Mouse (Mus musculus): Measurements from ENCODE around the gene Olfr1359. TPM values are rescaled to one million over a fixed set of nuclear protein-coding genes. Genes with fewer than 3 reads are reported as not detected.

Gene Olfr1359
- polyA plus RNA-seq, 1 experiment from 2014 or later: not detected

Small RNAs within 50 kb of the gene (microRNA-seq; reads per million reads assigned to microRNA genes)
- not detected for gene Gm44357
- not detected for gene Gm44367
- not detected for gene Gm44454

Other genes starting within 250 kb of the Olfr1359 start
- gene Zscan26, start 244.4 kb upstream of the Olfr1359 start, polyA plus RNA-seq (2015; fragmentation: Nextera tagmentation; extraction: Ambion mirVana): 17.6 and 20.6 TPM in 2 replicates
- 2.5 and 3.2 TPM in 2 replicates for gene Nkapl, start 229.6 kb upstream of the Olfr1359 start, polyA plus RNA-seq (2015; fragmentation: Nextera tagmentation; extraction: Ambion mirVana)
- 10.8 and 11.3 TPM in 2 replicates for gene Zkscan4, start 219.2 kb upstream of the Olfr1359 start, polyA plus RNA-seq (2015; fragmentation: Nextera tagmentation; extraction: Ambion mirVana)
- not detected in 2 replicates for gene Gm10065, start 218.7 kb upstream of the Olfr1359 start, polyA plus RNA-seq (2015; fragmentation: Nextera tagmentation; extraction: Ambion mirVana)
- 0.64 and 2.0 TPM in 2 replicates for gene AK157302, start 202.9 kb upstream of the Olfr1359 start, polyA plus RNA-seq (2015; fragmentation: Nextera tagmentation; extraction: Ambion mirVana)
- gene Gm11273, start 196.7 kb upstream of the Olfr1359 start, polyA plus RNA-seq (2015; fragmentation: Nextera tagmentation; extraction: Ambion mirVana): 6.5 and 23.7 TPM in 2 replicates
- 4.3 and 4.4 TPM in 2 replicates for gene Zkscan8, start 167.0 kb upstream of the Olfr1359 start, polyA plus RNA-seq (2015; fragmentation: Nextera tagmentation; extraction: Ambion mirVana)
- 0.11 and 0.13 TPM in 2 replicates for gene Olfr1366, start 155.3 kb upstream of the Olfr1359 start, polyA plus RNA-seq (2015; fragmentation: Nextera tagmentation; extraction: Ambion mirVana)
- gene Olfr1535, start 138.2 kb upstream of the Olfr1359 start, polyA plus RNA-seq (2015; fragmentation: Nextera tagmentation; extraction: Ambion mirVana): 0.05 and 0.09 TPM in 2 replicates
- gene Olfr1364, start 116.4 kb upstream of the Olfr1359 start, polyA plus RNA-seq (2015; fragmentation: Nextera tagmentation; extraction: Ambion mirVana): not detected in 2 replicates
- gene Olfr1362, start 84.1 kb upstream of the Olfr1359 start, polyA plus RNA-seq (2015; fragmentation: Nextera tagmentation; extraction: Ambion mirVana): not detected in 2 replicates
- 0.05 TPM in 1 of 2 replicates, not detected in the other for gene Olfr11, start 55.6 kb upstream of the Olfr1359 start, polyA plus RNA-seq (2015; fragmentation: Nextera tagmentation; extraction: Ambion mirVana)
- gene Olfr1361, start 34.7 kb upstream of the Olfr1359 start, polyA plus RNA-seq (2015; fragmentation: Nextera tagmentation; extraction: Ambion mirVana): not detected in 2 replicates
- gene Olfr1360, start 20.7 kb upstream of the Olfr1359 start, polyA plus RNA-seq (2015; fragmentation: Nextera tagmentation; extraction: Ambion mirVana): not detected in 2 replicates
- not detected in 2 replicates for gene Hist1h2bl, start 18.0 kb downstream of the Olfr1359 start, polyA plus RNA-seq (2015; fragmentation: Nextera tagmentation; extraction: Ambion mirVana)
- gene Hist1h2ai, start 18.3 kb downstream of the Olfr1359 start, polyA plus RNA-seq (2015; fragmentation: Nextera tagmentation; extraction: Ambion mirVana): 5.1 and 6.5 TPM in 2 replicates
- gene Hist1h3h, start 19.5 kb downstream of the Olfr1359 start, polyA plus RNA-seq (2015; fragmentation: Nextera tagmentation; extraction: Ambion mirVana): 0.98 TPM in 1 of 2 replicates, not detected in the other
- gene Hist1h2bm, start 23.9 kb downstream of the Olfr1359 start, polyA plus RNA-seq (2015; fragmentation: Nextera tagmentation; extraction: Ambion mirVana): 0.50 and 1.2 TPM in 2 replicates
- 0.35 and 0.55 TPM in 2 replicates for gene Hist1h4j, start 37.0 kb downstream of the Olfr1359 start, polyA plus RNA-seq (2015; fragmentation: Nextera tagmentation; extraction: Ambion mirVana)
- not detected in 2 replicates for gene Hist1h4k, start 52.4 kb downstream of the Olfr1359 start, polyA plus RNA-seq (2015; fragmentation: Nextera tagmentation; extraction: Ambion mirVana)
- gene Hist1h2ak, start 55.7 kb downstream of the Olfr1359 start, polyA plus RNA-seq (2015; fragmentation: Nextera tagmentation; extraction: Ambion mirVana): 3.3 and 4.8 TPM in 2 replicates
- not detected in 2 replicates for gene Hist1h2bn, start 56.0 kb downstream of the Olfr1359 start, polyA plus RNA-seq (2015; fragmentation: Nextera tagmentation; extraction: Ambion mirVana)
- 2.7 and 3.1 TPM in 2 replicates for gene Hist1h1b, start 82.5 kb downstream of the Olfr1359 start, polyA plus RNA-seq (2015; fragmentation: Nextera tagmentation; extraction: Ambion mirVana)
- 19.4 and 19.7 TPM in 2 replicates for gene Hist1h3i, start 85.3 kb downstream of the Olfr1359 start, polyA plus RNA-seq (2015; fragmentation: Nextera tagmentation; extraction: Ambion mirVana)
- 1.2 TPM in 1 of 2 replicates, not detected in the other for gene Hist1h2an, start 89.1 kb downstream of the Olfr1359 start, polyA plus RNA-seq (2015; fragmentation: Nextera tagmentation; extraction: Ambion mirVana)
- not detected in 2 replicates for gene Hist1h2bp, start 89.3 kb downstream of the Olfr1359 start, polyA plus RNA-seq (2015; fragmentation: Nextera tagmentation; extraction: Ambion mirVana)
- 4.0 and 4.4 TPM in 2 replicates for gene Hist1h2bq, start 112.1 kb downstream of the Olfr1359 start, polyA plus RNA-seq (2015; fragmentation: Nextera tagmentation; extraction: Ambion mirVana)
- gene Hist1h2ao, start 112.4 kb downstream of the Olfr1359 start, polyA plus RNA-seq (2015; fragmentation: Nextera tagmentation; extraction: Ambion mirVana): not detected in 2 replicates
- gene Hist1h4m, start 113.6 kb downstream of the Olfr1359 start, polyA plus RNA-seq (2015; fragmentation: Nextera tagmentation; extraction: Ambion mirVana): not detected in 2 replicates
- gene Hist1h4n, start 134.1 kb downstream of the Olfr1359 start, polyA plus RNA-seq (2015; fragmentation: Nextera tagmentation; extraction: Ambion mirVana): 2.9 and 4.2 TPM in 2 replicates
- 530 and 568 TPM in 2 replicates for gene Hist1h2ap, start 135.4 kb downstream of the Olfr1359 start, polyA plus RNA-seq (2015; fragmentation: Nextera tagmentation; extraction: Ambion mirVana)
- gene Hist1h2br, start 135.6 kb downstream of the Olfr1359 start, polyA plus RNA-seq (2015; fragmentation: Nextera tagmentation; extraction: Ambion mirVana): 3.8 and 4.2 TPM in 2 replicates
- 10.6 and 12.4 TPM in 2 replicates for gene Zfp184, start 247.0 kb downstream of the Olfr1359 start, polyA plus RNA-seq (2015; fragmentation: Nextera tagmentation; extraction: Ambion mirVana)